Mouse (Mus musculus) adrenal gland (tissue): ENCODE measurements at regions not wholly inside any gene's neighbourhood (a gene's known extent, or its start where the extent isn't known, plus 50 kb on each side); places are given as distances from the start of the nearest gene placed in this dataset.

ENCODE experiments used
- intact Hi-C: fragments of 180-260 bp; cut with DNase I; formaldehyde crosslinking; loops from one replicate; pipeline ENCODE4 v1.15.1; 2025

DNA sequence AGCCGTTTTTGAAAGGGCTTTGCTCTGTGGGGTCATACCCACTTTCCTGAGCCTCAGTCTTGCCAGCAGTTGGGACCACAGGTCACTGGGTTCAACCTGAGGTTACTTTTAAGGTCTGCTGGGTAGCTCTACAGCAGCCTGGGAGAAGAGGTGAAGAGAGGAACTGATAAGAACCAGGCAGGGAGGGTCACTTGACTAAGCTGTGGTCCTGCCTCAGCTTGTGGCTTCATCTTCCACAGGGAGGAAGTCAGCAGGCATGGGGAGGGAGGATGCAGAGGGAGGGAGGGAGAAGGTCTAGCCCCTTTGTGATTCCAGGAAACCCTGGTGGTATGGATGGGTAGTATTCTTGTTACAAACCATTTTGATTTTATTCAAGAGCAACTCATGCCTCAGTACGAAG, 59.9 kb upstream of the Lrpap1 start:
- intact Hi-C loops, result no loop called here

DNA sequence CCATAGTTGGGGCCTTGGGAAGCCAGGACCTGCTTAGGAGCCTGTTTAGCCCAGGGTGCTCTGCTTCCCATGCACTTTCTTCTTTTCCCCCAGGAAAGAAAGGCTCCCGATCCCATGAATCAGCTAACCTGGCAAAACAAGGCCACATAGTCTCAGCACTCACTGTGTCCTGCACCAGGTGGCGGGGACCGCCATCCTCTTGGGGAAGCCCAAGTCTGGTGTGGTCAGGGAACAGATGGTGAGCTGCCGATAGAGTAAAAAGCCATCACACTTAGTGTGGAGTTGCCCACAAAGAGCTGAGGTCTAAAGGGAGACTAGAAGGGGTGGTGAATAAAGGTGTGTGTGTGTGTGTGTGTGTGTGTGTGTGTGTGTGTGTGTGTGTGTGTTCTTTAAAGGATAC, 57.0 kb upstream of the Lrpap1 start:
- intact Hi-C loops, result no loop called here

DNA sequence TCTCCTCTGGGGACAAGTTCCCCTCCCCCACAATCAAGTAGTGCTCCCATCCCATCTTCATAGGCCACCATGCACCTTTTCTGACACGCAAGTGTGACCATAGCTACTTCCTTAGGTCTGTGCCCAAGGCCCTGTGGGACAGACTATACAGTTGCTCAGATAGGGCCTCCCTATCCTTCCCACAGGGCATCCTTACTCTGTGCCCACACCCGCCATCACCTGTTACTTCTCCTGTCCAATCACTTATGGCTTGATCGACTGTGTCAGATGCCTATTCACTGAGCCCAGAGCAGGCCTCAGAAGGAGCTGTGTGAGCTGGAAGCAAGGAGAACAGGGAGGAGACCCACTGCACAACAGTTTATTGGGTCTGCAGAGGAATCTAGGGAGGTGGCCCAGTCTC, 56.6 kb upstream of the Lrpap1 start:
- intact Hi-C loops, result no loop called here

DNA sequence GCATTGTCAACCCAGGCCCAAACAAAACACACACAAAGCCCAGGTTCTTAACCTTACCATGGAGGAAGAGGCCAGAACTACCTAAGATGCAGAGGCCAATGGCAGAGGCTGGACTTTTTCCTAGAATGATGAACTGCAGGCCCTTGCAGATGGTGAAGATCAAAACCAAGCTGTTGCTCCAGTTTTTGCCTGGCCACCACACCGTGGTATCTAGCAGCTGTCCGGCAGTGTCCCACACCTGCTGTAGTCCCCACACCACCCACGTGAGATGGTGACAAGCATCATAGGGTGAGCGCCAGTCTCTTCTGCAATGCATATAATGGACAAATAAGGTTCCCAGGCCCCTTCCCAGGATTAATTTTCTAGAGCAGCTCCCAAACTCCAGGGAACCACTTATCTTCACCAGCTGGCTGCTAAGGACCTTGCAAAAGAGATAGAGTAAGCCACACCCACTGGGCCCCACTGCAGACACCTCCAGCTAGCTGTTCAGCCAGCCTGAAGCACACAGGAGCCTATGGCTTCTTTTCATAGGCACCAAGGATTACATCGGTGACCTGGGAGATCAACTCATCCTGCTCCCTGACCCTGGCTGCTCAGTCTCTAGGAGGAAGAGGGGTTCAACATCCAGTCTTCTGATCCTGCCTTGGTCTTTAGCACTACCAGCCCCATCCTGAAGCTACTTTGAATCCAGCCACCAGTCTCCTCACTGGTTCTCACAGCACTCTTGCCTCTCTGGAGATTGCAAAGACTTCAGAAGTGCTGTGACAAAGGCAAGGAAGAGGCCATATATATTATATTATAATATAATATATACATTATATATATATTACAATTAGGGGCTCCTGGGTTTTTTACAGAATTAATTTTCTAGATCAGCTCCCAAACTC, 55.6 kb upstream of the Lrpap1 start:
- intact Hi-C loops, result no loop called here

DNA sequence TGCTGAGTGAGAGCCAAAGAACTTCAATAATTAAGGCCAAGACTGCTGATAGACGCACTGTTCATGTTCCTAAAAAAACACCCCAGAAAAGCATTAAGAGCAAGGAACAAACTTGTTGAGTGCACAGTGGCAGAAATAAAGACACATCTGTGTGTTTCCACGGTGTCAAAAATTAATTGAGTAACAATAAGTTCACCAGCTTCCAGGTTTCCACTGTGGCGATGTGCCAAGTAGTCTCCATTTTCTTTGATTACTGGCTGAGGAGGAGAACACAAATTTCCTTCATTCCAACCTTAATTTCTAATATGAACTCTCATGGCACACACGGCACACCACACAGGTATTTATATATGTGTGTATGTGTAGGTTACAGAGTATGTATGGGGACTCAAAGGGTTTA, 54.3 kb upstream of the Lrpap1 start:
- intact Hi-C loops, result no loop called here

DNA sequence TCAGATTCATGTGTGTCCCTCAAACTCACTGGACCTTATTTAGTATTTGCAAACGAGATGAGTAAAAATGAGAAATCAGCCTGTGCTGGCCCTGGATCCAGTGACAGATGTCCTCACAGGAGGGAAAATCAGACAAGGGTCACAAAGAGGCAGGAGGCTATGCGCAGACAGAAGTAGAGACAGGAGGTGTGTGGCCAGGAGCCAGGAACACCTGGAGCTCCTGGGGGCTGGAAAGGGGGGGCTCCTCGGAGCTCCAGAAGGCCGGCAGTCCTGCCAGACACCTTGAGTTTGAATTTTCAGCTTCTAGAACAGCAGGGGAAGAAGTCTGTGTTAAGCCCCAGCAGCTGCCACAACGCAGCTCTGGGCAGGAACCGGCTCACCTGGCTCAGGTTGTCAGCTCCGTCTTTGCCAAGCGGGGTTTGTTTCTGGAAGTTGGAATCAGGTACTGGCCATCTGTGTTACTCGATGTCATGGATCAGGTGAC, 53.7 kb upstream of the Lrpap1 start:
- intact Hi-C loops, result no loop called here

DNA sequence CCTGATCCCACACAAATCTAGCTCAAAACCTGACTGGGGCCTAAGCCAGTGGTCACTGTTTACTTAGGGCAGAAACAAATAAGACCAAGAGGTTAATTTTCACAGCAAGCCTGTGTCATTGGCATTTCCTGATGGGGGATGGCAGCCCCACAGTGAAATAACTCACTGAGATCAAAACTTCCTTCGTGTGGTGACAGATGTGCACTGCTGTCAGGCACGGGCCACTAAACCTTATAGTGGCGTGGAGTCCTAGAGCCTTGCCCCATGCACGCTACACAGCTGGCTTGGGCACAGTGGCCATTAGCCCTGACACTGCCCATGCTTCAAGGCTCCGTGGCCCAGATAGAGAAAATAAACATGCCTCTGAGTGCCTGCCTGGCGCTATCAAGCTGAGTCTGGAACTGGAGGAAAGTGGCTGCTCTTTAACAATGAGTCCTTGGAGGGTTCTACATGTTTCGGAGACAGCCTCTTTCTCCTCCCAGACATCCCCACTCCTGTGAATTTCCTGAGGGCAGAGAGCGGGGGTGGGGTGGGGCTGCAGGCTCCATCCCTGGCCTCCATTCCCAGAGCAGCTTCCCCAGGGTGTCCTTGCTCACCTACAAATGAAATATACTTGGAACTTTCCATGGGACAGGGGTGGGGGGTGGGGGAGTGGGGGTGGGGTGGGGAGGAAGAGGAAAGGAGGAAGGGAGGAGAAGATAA, 52.9 kb upstream of the Lrpap1 start:
- intact Hi-C loops, result no loop called here

DNA sequence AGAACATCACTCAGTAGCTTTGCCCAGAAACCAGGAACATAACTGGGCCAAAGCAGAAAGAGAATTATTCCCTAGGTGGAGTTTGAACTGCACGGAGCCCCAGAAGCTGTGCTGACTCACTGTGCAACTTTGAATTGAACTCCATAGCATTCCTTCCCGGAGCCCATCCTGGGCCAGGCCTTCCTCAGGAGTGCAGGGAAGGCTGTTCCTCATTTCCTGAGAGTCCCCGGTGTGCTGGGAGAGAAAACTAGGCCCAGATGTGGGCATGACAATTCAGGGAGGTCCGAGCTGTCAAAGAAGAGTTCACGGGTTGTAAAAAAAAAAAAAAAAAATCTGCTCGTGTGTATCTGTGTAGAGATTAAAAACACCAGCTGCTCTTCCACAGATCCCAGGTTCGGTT, 50.8 kb upstream of the Lrpap1 start:
- intact Hi-C loops, result no loop called here

DNA sequence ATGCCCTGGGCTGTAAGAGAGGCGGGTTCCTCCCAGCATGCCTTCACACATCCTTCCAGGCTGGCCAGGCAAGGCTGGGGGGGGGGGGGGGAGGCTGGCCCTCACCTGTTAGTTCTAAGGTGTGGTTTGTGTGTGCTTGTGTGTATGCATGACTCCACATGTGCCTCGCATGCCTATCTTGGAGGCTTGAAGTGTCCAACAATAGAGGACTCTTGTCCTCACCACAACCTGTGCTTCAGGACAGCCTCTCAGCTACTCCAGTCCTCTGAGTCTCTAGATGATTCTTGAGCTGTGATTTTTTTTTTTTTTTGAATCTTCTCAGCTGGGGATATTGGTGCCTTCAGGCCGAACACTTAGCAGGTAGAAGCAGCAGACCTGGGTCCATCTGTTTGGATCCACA, 50.2 kb upstream of the Lrpap1 start:
- intact Hi-C loops, result no loop called here
